Mouse (Mus musculus): Measurements from ENCODE around the gene Col9a2. TPM values are rescaled to one million over a fixed set of nuclear protein-coding genes. Genes with fewer than 3 reads are reported as not detected.
"Not testable (repeated sequence)": the region's sequence is repeated elsewhere in the genome, so short reads cannot be mapped to it uniquely, and the experiment has no call there.

Col9a2 gene
- total and polyA plus RNA-seq, 3 experiments, result not detected

DNA sequence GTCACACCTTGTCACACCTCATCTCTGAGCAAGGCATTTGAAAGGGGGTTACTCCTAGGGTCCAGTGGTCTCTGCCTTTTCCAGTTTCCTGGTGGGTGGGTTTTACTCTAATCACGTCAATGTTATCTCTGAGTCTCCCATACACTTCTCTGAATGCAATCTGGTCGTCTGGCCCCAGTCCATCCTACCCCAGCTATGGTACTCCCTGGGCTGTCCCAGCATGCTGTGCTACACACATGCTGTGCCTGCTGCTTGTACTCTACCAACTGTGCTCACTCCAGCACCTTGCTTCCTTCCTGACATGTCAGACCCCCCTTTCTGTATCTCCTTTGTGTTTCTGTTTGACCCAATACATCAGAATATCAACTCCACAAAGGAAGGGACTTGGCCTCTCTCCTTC lies 17.8 kb downstream of the Col9a2 start:
- Histone ChIP-seq H3K9me3 (replicated peaks) (no peaks in the 10 kb centered on the region), H3K36me3 (replicated peaks) (peaks cover 40% of the 10 kb centered on the region), H3K27me3 (ENCODE audit: insufficient read depth, low read length) (peaks cover 19% of the 10 kb centered on the region; the same call in 1 of the 2 replicates), H3K4me3 (ENCODE audit: low read depth, low read length) (no peak overlapping the region), H3K4me1 (ENCODE audit: insufficient read depth, low read depth, low read length) (no peaks in the 10 kb centered on the region; the same call in 1 of the 2 replicates)
- ATAC-seq (ENCODE audit: extremely low read depth, insufficient number of reproducible peaks, low FRiP score, poor library complexity, severe bottlenecking), result no peak
- DNase-seq (ENCODE audit: low spot score), result no peak
- TF ChIP-seq CTCF (IDR thresholded peaks at IDR 0.05; ENCODE audit: low read depth, low read length) (no peak), TAL1 (conservative IDR thresholded peaks at IDR 0.05; ENCODE audit: low read depth, low read length) (no peak), POLR2AphosphoS5 (IDR thresholded peaks at IDR 0.05; ENCODE audit: insufficient replicate concordance, low read depth, low read length) (no peak), GATA2 (IDR thresholded peaks at IDR 0.05; ENCODE audit: borderline replicate concordance, low read depth, low read length) (no peak), GATA1 (IDR thresholded peaks at IDR 0.05; ENCODE audit: borderline replicate concordance, low read length) (no peak)

DNA sequence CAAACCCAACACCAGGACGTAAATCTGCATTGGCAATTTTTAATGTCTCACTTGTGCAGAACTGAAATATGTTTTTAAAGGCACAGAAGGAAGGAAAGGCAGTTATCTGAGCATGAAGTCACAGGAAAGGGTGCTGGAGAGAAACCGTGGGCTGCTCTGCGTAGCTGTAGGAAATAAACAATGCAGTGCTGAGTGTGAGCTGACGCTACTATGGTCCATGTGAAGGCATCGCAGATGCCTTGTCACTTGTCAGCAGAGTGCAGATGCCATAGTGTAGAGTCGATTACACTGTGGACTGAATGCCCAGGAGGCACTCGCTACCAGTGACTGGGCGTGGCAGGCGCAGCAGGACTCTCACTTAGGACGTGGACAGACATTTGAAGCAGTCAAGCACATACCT lies 20.0 kb downstream of the Col9a2 start:
- H3K4me3 ChIP-seq (ENCODE audit: low read depth, low read length); ATAC-seq (ENCODE audit: extremely low read depth, insufficient number of reproducible peaks, low FRiP score, poor library complexity, severe bottlenecking); H3K27me3 ChIP-seq (ENCODE audit: insufficient read depth, low read length); H3K4me1 ChIP-seq (ENCODE audit: insufficient read depth, low read depth, low read length); DNase-seq (ENCODE audit: low spot score); H3K9me3 ChIP-seq (replicated peaks): not testable (repeated sequence)
- H3K36me3 ChIP-seq (replicated peaks), result peaks cover 60% of the 10 kb centered on the region

- DNase-seq (ENCODE audit: low spot score), result no peak
- Histone ChIP-seq H3K27me3 (ENCODE audit: insufficient read depth, low read length) (no peaks in the 10 kb centered on the region), H3K4me1 (ENCODE audit: insufficient read depth, low read depth, low read length) (no peaks in the 10 kb centered on the region), H3K36me3 (replicated peaks) (peaks cover 84% of the 10 kb centered on the region), H3K9me3 (replicated peaks) (no peaks in the 10 kb centered on the region), H3K4me3 (ENCODE audit: low read depth, low read length) (no peak overlapping the region)
- TF ChIP-seq GATA2 (IDR thresholded peaks at IDR 0.05; ENCODE audit: borderline replicate concordance, low read depth, low read length) (no peak), POLR2AphosphoS5 (IDR thresholded peaks at IDR 0.05; ENCODE audit: insufficient replicate concordance, low read depth, low read length) (no peak), CTCF (IDR thresholded peaks at IDR 0.05; ENCODE audit: low read depth, low read length) (no peak), GATA1 (IDR thresholded peaks at IDR 0.05; ENCODE audit: borderline replicate concordance, low read length) (no peak), TAL1 (conservative IDR thresholded peaks at IDR 0.05; ENCODE audit: low read depth, low read length) (no peak)
- ATAC-seq (ENCODE audit: extremely low read depth, insufficient number of reproducible peaks, low FRiP score, poor library complexity, severe bottlenecking), result no peak
These were observed 26.2 kb downstream of the Col9a2 start for GRCm38 (mm10) chr4:121065336-121065735.

GRCm38 (mm10) chr4:121074250-121074649 lies 35.1 kb downstream of the Col9a2 start:
- no peaks in the 10 kb centered on the region for H3K27me3 ChIP-seq (ENCODE audit: insufficient read depth, low read length)
- H3K4me3 ChIP-seq (ENCODE audit: low read depth, low read length), result no peak overlapping the region
- ATAC-seq (ENCODE audit: extremely low read depth, insufficient number of reproducible peaks, low FRiP score, poor library complexity, severe bottlenecking) (no peak), DNase-seq (ENCODE audit: low spot score) (no peak)
- no peaks in the 10 kb centered on the region for H3K9me3 ChIP-seq (replicated peaks)
- peaks cover 71% of the 10 kb centered on the region for H3K36me3 ChIP-seq (replicated peaks)
- H3K4me1 ChIP-seq (ENCODE audit: insufficient read depth, low read depth, low read length), result no peaks in the 10 kb centered on the region; the same call in 1 of the 2 replicates
- TF ChIP-seq GATA1 (IDR thresholded peaks at IDR 0.05; ENCODE audit: borderline replicate concordance, low read length) (no peak), TAL1 (conservative IDR thresholded peaks at IDR 0.05; ENCODE audit: low read depth, low read length) (no peak), POLR2AphosphoS5 (IDR thresholded peaks at IDR 0.05; ENCODE audit: insufficient replicate concordance, low read depth, low read length) (no peak), GATA2 (IDR thresholded peaks at IDR 0.05; ENCODE audit: borderline replicate concordance, low read depth, low read length) (no peak), CTCF (IDR thresholded peaks at IDR 0.05; ENCODE audit: low read depth, low read length) (no peak)

DNA sequence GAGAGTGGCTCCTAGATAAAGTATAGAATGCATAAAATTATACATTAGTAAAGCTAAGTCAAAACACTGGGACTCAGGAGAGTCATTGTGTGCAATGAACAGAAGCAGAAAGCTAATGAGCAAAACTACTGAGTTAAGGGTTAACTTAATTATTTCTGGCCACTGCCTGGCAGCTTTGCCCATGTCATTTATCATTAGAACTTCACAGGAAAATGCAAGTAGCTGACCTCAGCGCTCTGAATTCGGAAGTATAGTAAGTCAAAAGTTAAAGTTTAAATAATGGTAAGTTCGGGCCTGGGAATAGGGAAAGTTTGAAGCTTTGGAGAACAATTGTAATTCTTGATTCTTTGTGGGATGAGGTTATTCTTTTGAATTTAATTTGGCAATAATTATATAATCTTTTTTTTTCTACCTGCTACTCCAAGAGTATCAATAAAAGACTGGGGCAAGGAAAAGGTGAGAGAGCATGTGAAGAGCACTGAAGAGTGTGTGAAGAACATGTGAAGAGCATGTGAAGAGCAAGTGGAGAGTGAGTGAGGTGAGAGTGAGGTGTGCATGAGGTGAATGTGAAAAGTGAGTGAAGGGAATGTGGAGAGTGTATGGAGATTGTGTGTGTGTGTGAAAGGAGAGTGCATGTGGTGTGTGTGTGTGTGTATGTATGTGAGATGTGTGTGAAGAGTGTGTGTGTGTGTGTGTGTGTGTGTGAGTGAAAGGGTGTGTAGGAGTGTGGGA lies 38.9 kb downstream of the Col9a2 start:
- TF ChIP-seq POLR2AphosphoS5 (IDR thresholded peaks at IDR 0.05; ENCODE audit: insufficient replicate concordance, low read depth, low read length) (no peak), TAL1 (conservative IDR thresholded peaks at IDR 0.05; ENCODE audit: low read depth, low read length) (no peak), GATA1 (IDR thresholded peaks at IDR 0.05; ENCODE audit: borderline replicate concordance, low read length) (no peak)
- Histone ChIP-seq H3K9me3 (replicated peaks) (no peaks in the 10 kb centered on the region), H3K4me3 (ENCODE audit: low read depth, low read length) (no peak overlapping the region), H3K27me3 (ENCODE audit: insufficient read depth, low read length) (no peaks in the 10 kb centered on the region), H3K36me3 (replicated peaks) (peaks cover 83% of the 10 kb centered on the region), H3K4me1 (ENCODE audit: insufficient read depth, low read depth, low read length) (no peaks in the 10 kb centered on the region; the same call in 1 of the 2 replicates)
- DNase-seq (ENCODE audit: low spot score) (no peak), ATAC-seq (ENCODE audit: extremely low read depth, insufficient number of reproducible peaks, low FRiP score, poor library complexity, severe bottlenecking) (no peak)

- Histone ChIP-seq H3K9me3 (replicated peaks) (no peaks in the 10 kb centered on the region), H3K27me3 (ENCODE audit: insufficient read depth, low read length) (no peaks in the 10 kb centered on the region), H3K4me1 (ENCODE audit: insufficient read depth, low read depth, low read length) (no peaks in the 10 kb centered on the region), H3K36me3 (replicated peaks) (peaks cover 88% of the 10 kb centered on the region), H3K4me3 (ENCODE audit: low read depth, low read length) (no peak overlapping the region)
- DNase-seq (ENCODE audit: low spot score) (no peak), ATAC-seq (ENCODE audit: extremely low read depth, insufficient number of reproducible peaks, low FRiP score, poor library complexity, severe bottlenecking) (no peak)
- no peak for TF ChIP-seq TAL1 (conservative IDR thresholded peaks at IDR 0.05; ENCODE audit: low read depth, low read length)
- no peak for TF ChIP-seq POLR2AphosphoS5 (IDR thresholded peaks at IDR 0.05; ENCODE audit: insufficient replicate concordance, low read depth, low read length)
- TF ChIP-seq CTCF (IDR thresholded peaks at IDR 0.05; ENCODE audit: low read depth, low read length), result no peak
- no peak for TF ChIP-seq GATA2 (IDR thresholded peaks at IDR 0.05; ENCODE audit: borderline replicate concordance, low read depth, low read length)
- no peak for TF ChIP-seq GATA1 (IDR thresholded peaks at IDR 0.05; ENCODE audit: borderline replicate concordance, low read length)
These were observed 41.2 kb downstream of the Col9a2 start for GRCm38 (mm10) chr4:121080395-121080794.
